Mouse (Mus musculus) G1E-ER4 (cell line): ENCODE results near the gene Tspear. TPM values are rescaled to one million over a fixed set of nuclear protein-coding genes. Genes with fewer than 3 reads are reported as not detected.
"Not testable (repeated sequence)": the region's sequence is repeated elsewhere in the genome, so short reads cannot be mapped to it uniquely, and the experiment has no call there.

Experiments used
- GATA1 ChIP-seq: IDR thresholded peaks from one replicate; pipeline ENCODE4 v1.8.0; 2012; ENCODE audit warnings: low read length, inconsistent platforms
- polyA plus RNA-seq: library from polyadenylated mRNA; stranded (reverse); fragments of >175 nt; gene quantifications from 2 replicates; pipeline ENCODE4 v1.2.3, GENCODE M21; 2012

Tspear gene
- polyA plus RNA-seq, 1 experiment = not detected

DNA sequence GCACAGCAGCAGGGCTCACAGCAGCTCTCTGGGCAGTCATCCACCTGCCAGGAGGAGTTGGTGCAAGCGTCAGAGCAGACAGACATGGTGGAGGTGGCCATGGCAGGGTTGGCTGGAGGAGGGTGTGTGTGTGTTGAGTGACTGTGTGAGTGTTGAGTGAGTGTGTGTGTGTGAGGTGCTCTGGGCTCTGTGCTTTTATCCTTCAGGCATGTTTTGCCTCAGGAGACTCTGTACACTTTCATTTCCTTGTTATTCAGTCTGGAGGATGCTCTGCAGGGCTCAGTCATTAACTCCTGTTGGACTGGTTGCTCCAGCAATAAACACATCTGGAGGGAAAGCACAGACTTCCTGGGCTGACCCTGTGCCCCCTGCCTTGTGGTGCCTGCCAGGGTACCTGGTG, 64.9 kb downstream of the Tspear start, which contains the start of gene Gm9736:
Gene Gm9736 (minus strand): TSS at position 101 of the 400 bp plus-strand sequence.
- not testable (repeated sequence) for TF ChIP-seq GATA1

- TF ChIP-seq GATA1 = no peak
These were observed 67.1 kb downstream of the Tspear start for GRCm38 (mm10) chr10:77753448-77753847.

DNA sequence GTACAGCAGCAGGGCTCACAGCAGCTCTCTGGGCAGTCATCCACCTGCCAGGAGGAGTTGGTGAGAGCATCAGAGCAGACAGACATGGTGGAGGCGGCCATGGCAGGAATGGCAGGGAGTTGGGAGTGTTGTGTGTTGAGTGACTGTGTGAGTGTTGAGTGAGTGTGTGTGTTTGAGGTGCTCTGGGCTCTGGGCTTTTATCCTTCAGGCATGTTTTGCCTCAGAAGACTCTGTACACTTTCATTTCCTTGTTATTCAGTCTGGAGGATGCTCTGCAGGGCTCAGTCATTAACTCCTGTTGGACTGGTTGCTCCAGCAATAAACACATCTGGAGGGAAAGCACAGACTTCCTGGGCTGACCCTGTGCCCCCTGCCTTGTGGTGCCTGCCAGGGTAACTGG, 73.2 kb downstream of the Tspear start, which contains the start of gene Gm3233:
Gene Gm3233 (minus strand): TSS at position 101 of the 400 bp plus-strand sequence.
- not testable (repeated sequence) for TF ChIP-seq GATA1

GRCm38 (mm10) chr10:77769727-77770126, 83.4 kb downstream of the Tspear start:
- TF ChIP-seq GATA1 = no peak

- TF ChIP-seq GATA1 = not testable (repeated sequence)
These were observed 84.9 kb downstream of the Tspear start, which contains the start of gene Gm3238 for GRCm38 (mm10) chr10:77771225-77771624. Gene Gm3238, minus strand, starts transcription at chr10:77771325.

- TF ChIP-seq GATA1 = not testable (repeated sequence)
These were observed 90.5 kb downstream of the Tspear start, which contains the start of gene Gm7138 for GRCm38 (mm10) chr10:77776844-77777243. Gene Gm7138, minus strand, starts transcription at chr10:77776944.

DNA sequence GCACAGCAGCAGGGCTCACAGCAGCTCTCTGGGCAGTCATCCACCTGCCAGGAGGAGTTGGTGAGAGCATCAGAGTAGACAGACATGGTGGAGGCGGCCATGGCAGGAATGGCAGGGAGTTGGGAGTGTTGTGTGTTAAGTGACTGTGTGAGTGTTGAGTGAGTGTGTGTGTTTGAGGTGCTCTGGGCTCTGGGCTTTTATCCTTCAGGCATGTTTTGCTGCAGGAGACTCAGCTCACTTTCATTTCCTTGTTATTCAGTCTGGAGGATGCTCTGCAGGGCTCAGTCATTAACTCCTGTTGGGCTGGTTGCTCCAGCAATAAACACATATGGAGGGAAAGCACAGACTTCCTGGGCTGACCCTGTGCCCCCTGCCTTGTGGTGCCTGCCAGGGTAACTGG, 96.1 kb downstream of the Tspear start, which contains the start of gene Gm3250:
Gene Gm3250 (minus strand): TSS at position 101 of the 400 bp plus-strand sequence.
- not testable (repeated sequence) for TF ChIP-seq GATA1

DNA sequence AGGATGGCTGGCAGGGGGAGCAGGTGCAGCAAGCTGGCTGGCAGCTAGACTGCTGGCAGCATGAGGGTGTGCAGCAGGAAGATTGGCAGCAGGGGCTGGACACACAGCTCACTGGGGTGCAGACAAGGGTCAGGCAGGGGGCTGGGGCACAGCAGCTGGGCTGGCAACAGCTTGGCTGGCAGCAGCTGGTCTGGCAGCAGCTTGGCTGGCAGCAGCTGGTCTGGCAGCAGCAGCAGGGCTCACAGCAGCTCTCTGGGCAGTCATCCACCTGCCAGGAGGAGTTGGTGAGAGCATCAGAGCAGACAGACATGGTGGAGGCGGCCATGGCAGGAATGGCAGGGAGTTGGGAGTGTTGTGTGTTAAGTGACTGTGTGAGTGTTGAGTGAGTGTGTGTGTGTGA, 101.5 kb downstream of the Tspear start, which contains the start of gene Gm7137:
Gene Gm7137 (minus strand): TSS at position 325 of the 400 bp plus-strand sequence.
- TF ChIP-seq GATA1 = not testable (repeated sequence)

- TF ChIP-seq GATA1 = no peak
These were observed 102.3 kb downstream of the Tspear start for GRCm38 (mm10) chr10:77788621-77789020.

DNA sequence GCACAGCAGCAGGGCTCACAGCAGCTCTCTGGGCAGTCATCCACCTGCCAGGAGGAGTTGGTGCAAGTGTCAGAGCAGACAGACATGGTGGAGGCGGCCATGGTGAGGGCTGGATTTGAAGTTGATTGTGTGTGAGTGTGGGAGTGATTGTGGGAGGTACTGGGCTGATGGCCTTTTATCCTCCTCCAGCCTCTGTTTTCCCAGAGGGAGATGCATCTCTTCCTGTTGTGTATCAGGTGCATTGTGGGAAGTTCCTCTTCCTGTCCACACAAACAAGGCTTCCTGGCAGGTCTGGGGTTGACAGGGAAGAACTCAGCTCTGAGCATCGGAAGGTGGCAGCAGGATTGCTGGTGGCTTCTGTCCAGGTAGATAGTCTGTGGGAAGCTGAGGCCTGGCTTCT, 108.6 kb downstream of the Tspear start, which contains the start of gene Gm9639:
Gene Gm9639 (minus strand): TSS at position 101 of the 400 bp plus-strand sequence.
- TF ChIP-seq GATA1 = no peak

GRCm38 (mm10) chr10:77797677-77798076, 111.3 kb downstream of the Tspear start:
- TF ChIP-seq GATA1 = no peak

GRCm38 (mm10) chr10:77798921-77799508, 112.6 kb downstream of the Tspear start, which contains the start of gene Gm19668:
Gene Gm19668, minus strand, starts transcription at chr10:77799133.
- TF ChIP-seq GATA1 = no peak

DNA sequence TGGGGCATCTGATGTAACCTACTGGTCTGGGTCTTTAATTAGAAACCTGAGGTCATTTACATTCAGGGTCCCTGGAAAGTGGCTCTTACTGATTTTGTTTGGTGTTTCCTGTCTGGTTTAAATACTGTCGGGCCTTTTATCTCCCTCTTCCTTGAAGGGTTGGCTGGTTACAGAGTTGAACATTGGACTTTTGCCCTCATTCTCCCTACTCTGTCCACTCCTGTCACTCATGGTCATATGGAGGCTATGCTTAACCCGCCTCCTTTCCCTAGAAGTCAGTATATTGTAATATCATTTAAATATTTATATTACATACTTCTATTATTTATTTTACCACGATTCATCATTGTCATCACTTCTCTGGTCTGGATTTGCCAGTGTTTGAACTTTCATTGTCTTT, 117.7 kb downstream of the Tspear start:
- TF ChIP-seq GATA1 = no peak

- no peak for TF ChIP-seq GATA1
These were observed 125.4 kb downstream of the Tspear start, which contains the start of gene Gm9507 for GRCm38 (mm10) chr10:77811743-77812142. Gene Gm9507, minus strand, starts transcription at chr10:77811843.

- TF ChIP-seq GATA1 = no peak
These were observed 128.0 kb downstream of the Tspear start, which contains the start of gene Gm2696 for GRCm38 (mm10) chr10:77814382-77814781. Gene Gm2696, plus strand, starts transcription at chr10:77814682.

DNA sequence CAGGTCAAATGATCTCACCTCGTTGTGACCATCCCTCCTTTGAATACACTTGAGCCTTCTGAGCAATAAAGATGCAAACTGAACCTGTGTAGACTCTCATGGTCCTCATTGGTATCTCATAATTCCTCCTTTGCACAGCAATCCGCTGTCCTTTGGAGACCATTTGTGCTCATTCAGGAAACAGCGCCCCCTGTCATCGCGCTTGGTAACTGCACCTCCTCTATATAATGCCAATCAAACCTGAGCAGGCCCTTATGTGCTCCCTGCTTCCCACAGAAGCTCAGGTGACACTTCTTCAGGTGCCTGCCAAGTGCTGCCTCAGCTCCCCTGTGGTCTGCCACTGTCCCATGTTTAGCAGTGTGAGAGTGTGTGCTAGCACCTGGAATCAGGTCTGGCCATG, 129.1 kb downstream of the Tspear start:
- TF ChIP-seq GATA1 = no peak

DNA sequence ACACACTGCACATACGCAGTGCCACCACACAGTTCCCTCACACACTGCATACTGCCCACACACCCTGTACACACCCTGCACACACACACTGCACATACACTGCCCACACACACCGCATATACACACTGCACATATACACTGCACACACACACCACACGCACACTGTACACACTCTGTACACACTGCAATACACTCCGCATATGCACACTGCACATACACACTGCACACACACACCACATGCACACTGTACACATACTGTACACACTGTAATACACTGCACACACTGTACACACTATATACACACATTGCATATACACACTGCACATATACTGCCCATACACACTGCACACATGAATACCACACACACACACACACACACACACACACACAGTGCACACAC, 132.2 kb downstream of the Tspear start:
- TF ChIP-seq GATA1 = no peak
